Mouse (Mus musculus) spleen, postnatal 4 days (tissue): ENCODE data around the gene Eef1akmt3.

ENCODE experiments used
- DNase-seq, 2 experiments: peaks; one replicate each; pipeline ENCODE4 v3.0.0; 2022; ENCODE audit warnings: low spot score in 2 of 2

Eef1akmt3 gene

GRCm38 (mm10) chr10:127050119-127050474 lies 8.8 kb upstream of the Eef1akmt3 start:
- DNase-seq: no peak

- DNase-seq: no peak
Observed at GRCm38 (mm10) chr10:127049395-127050118, 8.2 kb upstream of the Eef1akmt3 start.

GRCm38 (mm10) chr10:127048608-127049394 lies 7.5 kb upstream of the Eef1akmt3 start:
- no peak for DNase-seq

DNA sequence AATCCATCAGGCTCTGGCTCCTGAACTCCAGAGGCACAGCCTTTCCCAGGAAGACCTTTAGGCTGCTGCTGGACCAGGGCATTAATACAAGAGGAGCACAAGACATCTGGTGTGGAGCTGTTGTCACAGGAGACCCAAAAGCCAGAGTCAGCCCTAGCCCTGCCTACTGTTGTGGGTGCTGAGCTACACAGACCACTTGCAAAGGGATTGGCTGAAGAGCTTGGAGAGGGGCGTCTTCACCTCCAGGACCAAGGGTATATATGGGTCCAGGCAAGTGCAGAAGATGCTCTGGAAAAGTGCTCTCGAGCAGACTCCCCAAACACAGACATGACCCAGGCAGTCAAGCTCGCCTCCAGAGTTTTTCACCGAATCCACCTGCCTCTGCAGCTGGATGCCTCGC lies 6.6 kb upstream of the Eef1akmt3 start, which contains the start of gene Cyp27b1:
Gene Cyp27b1, plus strand, starts transcription at position 297 of the 400 bp plus-strand sequence.
- DNase-seq: no peak

DNA sequence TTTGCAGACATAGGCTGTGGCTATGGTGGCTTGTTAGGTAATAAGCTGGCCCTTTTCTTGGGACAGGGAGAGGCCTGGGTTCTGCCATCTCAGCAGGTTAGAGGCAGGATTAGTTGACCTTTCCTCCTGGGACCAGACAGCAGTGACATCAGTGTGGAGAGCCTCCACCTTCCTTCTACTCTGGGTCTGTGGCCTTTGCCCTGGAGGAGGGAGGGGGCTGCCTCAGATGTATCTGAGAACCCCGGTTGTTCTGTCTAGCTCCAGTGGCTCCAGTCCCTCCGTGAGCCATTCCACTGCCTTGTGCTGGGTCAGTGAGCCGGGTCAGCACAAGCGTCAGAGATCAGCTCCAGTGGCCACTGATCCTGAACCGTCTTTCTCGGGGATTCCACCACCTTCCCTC lies 1.9 kb upstream of the Eef1akmt3 start:
- DNase-seq: no peak

DNA sequence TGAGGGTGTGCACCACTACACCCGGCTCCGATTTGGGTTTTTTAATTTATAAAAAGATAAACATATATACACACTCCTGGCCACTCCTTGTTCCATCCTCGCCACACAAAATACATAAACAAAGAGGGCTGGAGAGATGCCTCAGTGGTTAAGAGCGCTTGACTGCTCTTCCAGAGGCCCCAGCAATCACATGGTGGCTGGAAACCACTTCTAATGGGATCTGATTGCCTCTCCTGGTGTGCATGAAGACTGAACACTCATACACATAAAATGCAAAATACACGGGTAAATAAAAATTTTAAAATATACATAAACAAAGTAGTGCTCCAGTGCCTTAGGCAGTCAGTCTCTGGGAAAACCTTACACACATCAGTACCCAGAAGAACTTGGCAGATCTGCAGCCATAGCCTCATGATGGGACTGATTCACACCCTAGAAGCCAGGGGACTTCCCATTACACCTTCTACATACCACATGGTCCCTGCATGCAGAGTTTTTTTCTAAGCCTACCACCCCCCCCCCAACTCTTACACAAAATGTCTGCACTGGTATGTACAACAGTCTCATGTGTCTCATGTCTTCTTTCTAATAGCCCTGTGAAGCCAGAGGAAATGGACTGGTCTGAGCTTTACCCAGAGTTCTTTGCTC lies 1.3 kb upstream of the Eef1akmt3 start:
- no peak for DNase-seq

- peak; percentile 77 to 91 for DNase-seq
Observed at GRCm38 (mm10) chr10:127041774-127042338, 543 bp upstream of the Eef1akmt3 start.

DNA sequence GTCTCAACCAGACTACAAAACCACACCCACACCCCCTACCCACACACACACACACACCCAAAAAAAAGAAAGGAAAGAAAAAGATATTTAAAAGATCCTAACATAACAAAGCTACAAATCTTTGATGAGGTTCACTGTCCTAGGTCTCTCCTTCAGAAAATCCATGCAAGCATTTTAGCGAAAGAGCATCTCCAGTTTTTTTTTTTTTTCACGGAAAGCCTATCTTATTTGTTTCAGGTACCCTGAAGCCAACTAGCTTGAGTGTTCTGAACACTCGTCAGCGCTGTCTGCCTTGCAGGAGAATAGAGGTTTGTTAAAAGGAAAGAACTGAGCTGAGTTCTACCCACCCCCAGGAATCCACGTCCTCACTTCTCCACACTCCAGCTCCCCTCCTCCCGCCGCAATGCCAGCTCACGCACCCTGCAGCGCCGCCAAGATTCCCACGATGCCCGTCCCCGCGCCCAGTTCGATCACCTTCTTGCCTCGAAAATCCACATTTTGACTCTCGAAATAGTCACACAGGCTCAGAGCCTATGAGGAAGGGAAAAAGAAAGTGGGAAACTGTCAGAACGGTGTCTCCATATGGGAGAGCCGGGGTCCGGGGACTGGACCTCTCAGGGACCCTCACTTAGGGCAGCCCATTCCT lies 621 bp downstream of the Eef1akmt3 start:
- DNase-seq: no peak

GRCm38 (mm10) chr10:127037641-127038040 lies 3.7 kb downstream of the Eef1akmt3 start:
- DNase-seq: no peak

DNA sequence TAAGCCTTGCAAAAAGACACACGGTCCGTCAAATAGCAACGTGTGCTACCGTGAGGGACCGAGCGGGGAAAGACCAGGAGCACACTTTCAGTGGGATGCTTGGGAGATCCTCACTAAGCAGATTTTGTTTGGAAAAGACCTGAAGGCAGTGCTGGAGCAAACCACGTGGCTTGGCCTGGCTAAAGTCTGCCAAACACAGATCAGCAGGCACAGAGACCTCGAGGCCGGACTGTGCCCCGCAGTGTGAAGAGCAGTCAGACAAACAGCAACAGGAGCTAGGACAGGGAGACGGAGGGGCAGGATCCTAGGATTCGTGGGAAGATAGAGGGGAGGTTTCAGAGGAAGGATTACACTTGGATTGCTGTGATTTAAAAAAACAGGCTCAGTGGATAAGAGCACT lies 5.0 kb downstream of the Eef1akmt3 start:
- DNase-seq: no peak

- no peak for DNase-seq
Observed at GRCm38 (mm10) chr10:127033301-127033741, 8.0 kb downstream of the Eef1akmt3 start.

GRCm38 (mm10) chr10:127030336-127031296 lies 10.7 kb downstream of the Eef1akmt3 start, which contains the start of gene Tsfm:
Gene Tsfm, minus strand, starts transcription at chr10:127030840.
- peak; percentile 91 to 98 for DNase-seq

DNA sequence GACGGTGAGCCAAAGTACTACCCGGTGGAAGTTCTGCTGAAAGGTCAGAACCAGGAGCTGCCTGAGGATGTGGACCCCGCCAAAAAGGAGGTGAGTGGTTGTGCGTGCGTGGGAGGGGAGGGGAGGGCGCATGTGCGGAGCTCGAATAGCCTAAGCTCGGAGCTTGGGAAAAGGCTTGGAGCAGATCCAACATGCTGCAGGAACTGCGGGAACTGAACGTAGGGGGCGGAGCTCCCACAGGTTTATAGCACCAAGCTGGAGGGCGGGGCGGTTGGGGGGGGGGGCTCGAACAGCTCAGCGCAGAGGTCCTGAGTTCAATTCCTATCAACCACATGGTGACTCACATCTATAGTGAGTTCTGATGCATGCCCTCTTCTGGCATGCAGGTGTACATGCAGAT lies 22.9 kb downstream of the Eef1akmt3 start:
- DNase-seq: no peak

- no peak for DNase-seq
Observed at GRCm38 (mm10) chr10:127017071-127017470, 24.2 kb downstream of the Eef1akmt3 start.

DNA sequence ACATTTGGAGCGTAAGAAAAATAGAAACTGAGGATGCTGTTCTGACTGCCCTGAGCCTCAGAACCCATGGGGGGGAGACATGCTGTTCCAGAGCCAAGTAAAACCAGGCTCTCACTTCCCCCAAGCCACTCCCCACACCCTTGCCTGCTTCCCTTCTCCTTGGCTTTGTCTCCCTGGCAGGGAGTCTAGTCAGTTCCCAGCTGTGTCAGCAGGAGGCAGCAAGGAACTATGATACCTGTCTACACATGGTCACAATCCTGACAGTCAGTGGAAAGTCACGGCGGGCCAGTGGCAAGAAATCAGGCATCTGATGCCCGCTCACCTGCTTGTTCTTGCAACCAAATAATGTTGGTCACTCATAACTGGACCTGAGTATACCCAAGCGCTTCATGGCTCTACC lies 24.8 kb downstream of the Eef1akmt3 start:
- no peak for DNase-seq

DNA sequence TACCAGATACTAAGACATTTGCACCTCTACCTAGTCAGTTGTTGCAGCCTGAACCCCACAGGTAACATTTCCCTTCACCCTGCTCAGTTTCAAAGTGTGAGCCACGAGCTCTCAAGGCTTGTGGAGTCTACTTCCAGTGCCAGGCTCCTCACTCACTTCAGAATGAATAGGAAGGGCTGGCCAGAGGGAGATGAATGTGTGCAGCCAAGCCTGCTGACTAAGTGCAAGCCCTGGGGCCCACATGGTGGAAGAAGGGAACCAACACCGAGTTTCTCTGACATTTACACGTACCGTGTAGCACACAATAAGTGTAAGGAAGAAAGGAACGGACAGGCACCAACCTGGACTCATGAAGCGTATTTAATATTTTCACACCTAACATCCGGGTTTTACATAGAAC lies 37.5 kb downstream of the Eef1akmt3 start:
- DNase-seq: no peak

DNA sequence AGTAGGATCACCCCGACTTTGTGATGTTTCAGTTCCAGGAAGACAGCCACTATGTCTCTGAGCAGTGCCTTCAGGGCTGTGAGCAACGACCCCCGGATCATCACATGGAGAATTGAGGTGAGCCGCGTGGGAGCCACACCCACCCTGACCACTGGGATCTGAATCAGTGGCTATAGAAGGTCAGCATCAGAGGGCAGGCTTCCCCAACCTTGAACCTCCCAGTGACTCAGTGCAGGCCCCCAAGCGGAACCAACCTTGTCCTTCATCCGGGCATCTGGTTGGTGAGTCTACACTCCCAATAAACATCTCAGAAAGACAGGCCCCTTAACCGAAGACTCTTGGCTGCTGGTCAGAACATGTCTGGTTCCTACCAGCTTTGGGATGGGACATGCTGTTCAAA lies 38.0 kb downstream of the Eef1akmt3 start:
- DNase-seq: no peak

GRCm38 (mm10) chr10:127002765-127003164 lies 38.5 kb downstream of the Eef1akmt3 start:
- no peak for DNase-seq

DNA sequence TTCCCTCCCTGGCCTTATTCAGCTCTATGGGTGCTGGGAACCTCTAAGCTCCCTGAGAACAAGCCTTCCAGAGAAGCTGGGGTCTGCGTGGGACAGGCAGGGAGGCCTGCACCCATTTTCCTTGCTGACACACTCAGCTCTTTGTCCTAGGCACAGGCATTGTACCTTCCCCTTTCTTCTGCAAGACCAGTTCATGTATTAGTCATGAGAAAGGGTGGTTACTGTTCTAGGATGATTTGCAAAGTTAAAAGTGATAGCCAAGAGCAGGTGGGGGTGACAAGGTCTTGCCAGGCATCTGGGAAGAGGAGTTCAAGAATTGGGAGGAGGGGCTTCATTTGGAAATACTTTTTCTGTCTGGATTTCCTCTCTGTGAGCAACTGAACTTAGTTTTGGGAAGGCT lies 39.3 kb downstream of the Eef1akmt3 start:
- no peak for DNase-seq

- no peak for DNase-seq
Observed at GRCm38 (mm10) chr10:127001297-127001696, 40.0 kb downstream of the Eef1akmt3 start.
